ENCODE assay signal across 16 mouse cellular contexts in the genomic region with DNA sequence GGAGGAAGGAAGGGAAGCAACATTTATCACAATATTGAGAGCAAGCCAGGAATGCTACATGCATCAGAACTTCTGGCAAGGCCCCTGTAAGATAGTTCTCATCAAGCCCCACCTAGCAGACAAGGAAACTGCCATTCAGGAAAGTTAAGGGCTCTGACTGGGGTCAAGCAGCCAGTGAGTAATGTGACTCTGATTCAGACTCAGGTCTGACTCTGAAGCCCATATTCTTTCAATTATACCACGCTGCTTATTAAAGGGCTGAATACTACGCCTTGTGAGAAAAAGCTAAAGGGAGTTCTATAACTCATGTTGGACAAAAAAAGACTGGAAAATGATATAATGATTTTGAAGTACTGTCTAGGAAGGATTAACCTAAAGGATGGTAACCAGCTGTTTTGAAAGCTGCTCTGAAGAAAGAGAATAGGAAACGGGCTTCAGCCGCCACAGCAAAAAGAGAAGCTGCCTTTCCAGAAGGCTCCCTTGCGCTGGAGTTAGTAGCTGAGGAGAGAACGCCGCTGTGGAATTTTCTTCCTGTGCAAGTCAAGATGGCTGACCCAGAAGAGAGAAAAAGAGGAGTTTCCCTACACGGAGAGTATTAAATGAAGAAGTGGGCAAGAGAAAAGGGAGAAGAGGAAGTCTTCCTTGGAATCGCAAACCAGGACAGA.
DNase-seq lines count a peak whose midpoint lies in the region; ATAC-seq and TF ChIP-seq lines count a peak whose summit lies in the region.
"Had no signal": no experiment of that assay in that cellular context is flagged by ENCODE, and none has a peak within 500 bp of the region (broad histone marks: within the 10 kb centered on the region; RNA-seq: fewer than 3 reads in every experiment).

No protein-coding gene starts in this region.

- H3K4me2 ChIP-seq in forebrain, embryonic 15.5 days (replicated peaks), result no peak overlapping the region
- peak overlapping the region; percentile 28 for H3K4me2 ChIP-seq in kidney, embryonic 15.5 days
- peak overlapping the region; percentile 30 for H3K4me2 ChIP-seq in embryonic facial prominence, embryonic 14.5 days (ENCODE audit: low read depth, low read length)
- H3K4me2 ChIP-seq in stomach, embryonic 14.5 days (replicated peaks; ENCODE audit: low read depth, low read length), result no peak overlapping the region
- H3K4me2 ChIP-seq: hindbrain, embryonic 15.5 days had no signal

- no peak for DNase-seq in forebrain, embryonic 10.5 days (ENCODE audit: extremely low spot score, low spot score)
- DNase-seq in kidney, adult 2 months, result no peak
- peak; percentile 58 for DNase-seq in embryonic facial prominence, embryonic 14.5 days (ENCODE audit: low spot score)
- DNase-seq in thymus, postnatal 0 days (ENCODE audit: low spot score), result no peak
- no peak for DNase-seq in testis, postnatal 10 days (ENCODE audit: low spot score)
- DNase-seq: cerebellum, postnatal 36 days; forebrain, postnatal 0 days; gastrocnemius, postnatal 25 days; right cerebral cortex, postnatal 4 days had no signal

- peaks cover 78% of the 10 kb centered on the region for H3K4me1 ChIP-seq in forebrain, embryonic 10.5 days
- H3K4me1 ChIP-seq in forebrain, embryonic 15.5 days, result peaks cover 33% of the 10 kb centered on the region
- H3K4me1 ChIP-seq in kidney, embryonic 15.5 days, result peaks cover 69% of the 10 kb centered on the region
- H3K4me1 ChIP-seq in kidney, adult 2 months (ENCODE audit: control insufficient read depth, insufficient read depth, low read length), result no peaks in the 10 kb centered on the region
- peaks cover 45% of the 10 kb centered on the region for H3K4me1 ChIP-seq in embryonic facial prominence, embryonic 14.5 days (ENCODE audit: control insufficient read depth, insufficient read depth, low read length)
- H3K4me1 ChIP-seq in stomach, embryonic 14.5 days (ENCODE audit: control insufficient read depth, insufficient read depth, low read length), result peaks cover 46% of the 10 kb centered on the region
- H3K4me1 ChIP-seq: hindbrain, embryonic 15.5 days had no signal

- H3K27ac ChIP-seq in forebrain, embryonic 10.5 days, result peak overlapping the region; percentile 64; the same call in 1 of the 2 replicates
- H3K27ac ChIP-seq in forebrain, embryonic 15.5 days (replicated peaks), result no peak overlapping the region
- peak overlapping the region; percentile 80 for H3K27ac ChIP-seq in kidney, embryonic 15.5 days
- H3K27ac ChIP-seq in kidney, adult 2 months (ENCODE audit: insufficient read depth, low read depth, low read length), result no peak overlapping the region
- peak overlapping the region; percentile 78 for H3K27ac ChIP-seq in embryonic facial prominence, embryonic 14.5 days (replicated peaks; ENCODE audit: low read depth, low read length)
- peak overlapping the region; percentile 80 for H3K27ac ChIP-seq in stomach, embryonic 14.5 days (ENCODE audit: low read length)
- H3K27ac ChIP-seq: hindbrain, embryonic 15.5 days; liver, embryonic 14.5 days had no signal

- TF ChIP-seq POLR2A in kidney, adult 2 months (IDR thresholded peaks at IDR 0.05; ENCODE audit: low read depth, low read length), result no peak

- no peak overlapping the region for H3K4me3 ChIP-seq in forebrain, embryonic 10.5 days
- H3K4me3 ChIP-seq in forebrain, embryonic 15.5 days, result no peak overlapping the region
- H3K4me3 ChIP-seq in kidney, embryonic 15.5 days (replicated peaks), result no peak overlapping the region
- no peak overlapping the region for H3K4me3 ChIP-seq in kidney, adult 2 months (ENCODE audit: insufficient read depth, low read depth, low read length)
- no peak overlapping the region for H3K4me3 ChIP-seq in embryonic facial prominence, embryonic 14.5 days (ENCODE audit: low read depth, low read length)
- no peak overlapping the region for H3K4me3 ChIP-seq in stomach, embryonic 14.5 days (ENCODE audit: low read depth, low read length)
- H3K4me3 ChIP-seq: hindbrain, embryonic 15.5 days; megakaryocyte, embryonic 14.5 days had no signal

- WGBS in forebrain, embryonic 10.5 days, result 70% methylated on average over 9 of the region's 9 CpGs
- 58% methylated on average over 9 of the region's 9 CpGs for WGBS in forebrain, embryonic 15.5 days
- 44% methylated on average over 9 of the region's 9 CpGs for WGBS in kidney, embryonic 15.5 days
- 53% methylated on average over 9 of the region's 9 CpGs for WGBS in kidney, adult 2 months
- 35% methylated on average over 9 of the region's 9 CpGs for WGBS in embryonic facial prominence, embryonic 14.5 days
- 32% methylated on average over 9 of the region's 9 CpGs for WGBS in stomach, embryonic 14.5 days

- H3K9ac ChIP-seq in forebrain, embryonic 15.5 days (replicated peaks), result no peak overlapping the region
- no peak overlapping the region for H3K9ac ChIP-seq in kidney, embryonic 15.5 days
- no peak overlapping the region for H3K9ac ChIP-seq in embryonic facial prominence, embryonic 14.5 days (ENCODE audit: low read depth, low read length)
- no peak overlapping the region for H3K9ac ChIP-seq in stomach, embryonic 14.5 days (replicated peaks; ENCODE audit: low read depth, low read length)
- H3K9ac ChIP-seq: forebrain, postnatal 0 days; hindbrain, embryonic 15.5 days; liver, embryonic 14.5 days had no signal

- ATAC-seq in forebrain, embryonic 15.5 days (replicated peaks), result no peak
- ATAC-seq in kidney, embryonic 15.5 days (replicated peaks; ENCODE audit: low FRiP score), result no peak
- no peak for ATAC-seq in embryonic facial prominence, embryonic 14.5 days (ENCODE audit: low read depth)
- ATAC-seq in stomach, embryonic 14.5 days (ENCODE audit: insufficient number of reproducible peaks, insufficient read depth, low FRiP score, low read depth), result no peak; the same call in 1 of the 2 replicates
- ATAC-seq: forebrain, postnatal 0 days had no signal

- no peak for TF ChIP-seq CTCF in kidney, adult 2 months (conservative IDR thresholded peaks at IDR 0.05; ENCODE audit: insufficient read depth, insufficient read length, low read depth, low read length)

- H3K9me3 ChIP-seq in forebrain, embryonic 10.5 days, result no peaks in the 10 kb centered on the region
- H3K9me3 ChIP-seq in forebrain, embryonic 15.5 days, result no peaks in the 10 kb centered on the region
- H3K9me3 ChIP-seq in kidney, embryonic 15.5 days (replicated peaks), result no peaks in the 10 kb centered on the region
- H3K9me3 ChIP-seq in embryonic facial prominence, embryonic 14.5 days (ENCODE audit: control insufficient read depth, low read length), result no peaks in the 10 kb centered on the region
- no peaks in the 10 kb centered on the region for H3K9me3 ChIP-seq in stomach, embryonic 14.5 days (ENCODE audit: control insufficient read depth, low read depth, low read length)
- H3K9me3 ChIP-seq: hindbrain, embryonic 15.5 days; megakaryocyte, embryonic 14.5 days had no signal

- peaks cover 82% of the 10 kb centered on the region for H3K36me3 ChIP-seq in forebrain, embryonic 10.5 days (replicated peaks)
- no peaks in the 10 kb centered on the region for H3K36me3 ChIP-seq in forebrain, embryonic 15.5 days
- H3K36me3 ChIP-seq in kidney, embryonic 15.5 days, result peaks cover 26% of the 10 kb centered on the region
- H3K36me3 ChIP-seq in kidney, adult 2 months (ENCODE audit: control insufficient read depth, insufficient read depth, low read length), result no peaks in the 10 kb centered on the region
- no peaks in the 10 kb centered on the region for H3K36me3 ChIP-seq in embryonic facial prominence, embryonic 14.5 days (ENCODE audit: control insufficient read depth, insufficient read depth, low read length)
- H3K36me3 ChIP-seq in stomach, embryonic 14.5 days (ENCODE audit: control insufficient read depth, insufficient read depth, low read length), result peaks cover 13% of the 10 kb centered on the region; the same call in 1 of the 2 replicates
- H3K36me3 ChIP-seq: G1E; hindbrain, embryonic 15.5 days had no signal

- no peaks in the 10 kb centered on the region for H3K27me3 ChIP-seq in forebrain, embryonic 10.5 days (ENCODE audit: poor library complexity, severe bottlenecking)
- H3K27me3 ChIP-seq in forebrain, embryonic 15.5 days, result no peaks in the 10 kb centered on the region
- H3K27me3 ChIP-seq in kidney, embryonic 15.5 days, result no peaks in the 10 kb centered on the region
- no peaks in the 10 kb centered on the region; the same call in 1 of the 2 replicates for H3K27me3 ChIP-seq in kidney, adult 2 months (replicated peaks; ENCODE audit: control insufficient read depth, insufficient read depth, low read length)
- no peaks in the 10 kb centered on the region for H3K27me3 ChIP-seq in embryonic facial prominence, embryonic 14.5 days (replicated peaks; ENCODE audit: control insufficient read depth, insufficient read depth, low read length)
- H3K27me3 ChIP-seq in stomach, embryonic 14.5 days (ENCODE audit: control insufficient read depth, insufficient read depth, low read length), result no peaks in the 10 kb centered on the region
- H3K27me3 ChIP-seq: megakaryocyte, embryonic 14.5 days had no signal

Comparison
In these comparisons a context has a peak if more than half of its experiments do, and no peak if none do; other contexts are left out.
1. H3K27ac ChIP-seq: peak in forebrain, embryonic 10.5 days (single experiment), kidney, embryonic 15.5 days (single experiment), embryonic facial prominence, embryonic 14.5 days (single experiment) and stomach, embryonic 14.5 days (single experiment); none in forebrain, embryonic 15.5 days (single experiment) and kidney, adult 2 months (single experiment).
2. H3K4me2 ChIP-seq: peak in kidney, embryonic 15.5 days (single experiment) and embryonic facial prominence, embryonic 14.5 days (single experiment); none in forebrain, embryonic 15.5 days (single experiment) and stomach, embryonic 14.5 days (single experiment).